Mouse (Mus musculus) layer of hippocampus, adult 8-10 months (tissue): Measurements from ENCODE around the gene Hivep2. TPM values are rescaled to one million over a fixed set of nuclear protein-coding genes. Genes with fewer than 3 reads are reported as not detected.

Experiments
- DNase-seq, 2 experiments: peaks; one replicate each; pipeline ENCODE4 v3.0.0; 2022; ENCODE audit warnings: low spot score in 2 of 2
- total RNA-seq, 4 experiments: library from RNA; stranded (reverse); gene quantifications; 2 replicates each; pipeline ENCODE4 v1.2.4; 2022

The Hivep2 gene
- 100 to 1,000 TPM; 168 to 209 (median 184) TPM for total RNA-seq

DNA sequence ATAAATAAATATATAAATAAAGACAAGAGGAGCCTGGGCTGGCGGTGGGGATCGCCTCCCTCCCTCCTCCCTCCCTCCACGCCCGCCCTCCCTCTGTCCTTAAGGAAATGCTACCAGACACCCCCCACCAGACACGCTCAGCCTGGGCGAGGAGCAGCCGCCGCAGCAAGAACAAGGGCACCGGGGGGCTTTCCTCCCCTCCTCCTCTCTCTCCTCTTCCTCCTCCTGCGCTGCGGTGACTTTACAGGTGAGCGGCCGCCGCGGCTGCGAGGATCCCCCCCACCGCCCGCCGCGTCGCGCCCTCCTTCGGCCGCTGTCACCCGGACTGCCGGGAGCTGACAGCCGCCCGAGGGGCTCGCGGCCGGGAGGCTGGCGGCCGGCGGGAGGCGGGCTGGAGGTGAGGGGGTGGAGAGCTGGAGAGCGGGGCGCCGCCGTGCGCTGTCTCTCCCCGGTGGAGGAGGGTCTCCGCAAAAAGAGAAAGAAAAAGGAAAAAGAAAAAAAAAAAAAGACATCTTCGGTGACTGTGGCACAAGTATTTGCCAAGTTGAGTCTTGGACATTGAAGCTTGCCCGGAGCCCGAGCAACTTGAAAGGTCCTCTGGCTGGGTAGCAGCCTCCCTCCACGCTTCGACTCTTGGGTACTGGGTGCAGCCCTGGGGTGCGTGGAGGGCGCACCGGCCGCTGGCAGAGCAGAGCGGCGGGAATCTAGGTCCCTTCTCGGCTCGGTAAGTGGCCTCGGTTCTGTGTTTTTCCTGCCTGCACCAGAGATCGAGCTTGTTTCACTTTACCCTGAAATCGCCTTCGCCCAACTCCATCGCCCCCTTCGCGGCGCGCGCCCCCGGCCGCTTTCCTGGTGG lies at the start of gene Hivep2:
Gene Hivep2 (plus strand): TSS at position 102 of the 856 bp plus-strand sequence.
- DNase-seq: peak; percentile 37 to 39

DNA sequence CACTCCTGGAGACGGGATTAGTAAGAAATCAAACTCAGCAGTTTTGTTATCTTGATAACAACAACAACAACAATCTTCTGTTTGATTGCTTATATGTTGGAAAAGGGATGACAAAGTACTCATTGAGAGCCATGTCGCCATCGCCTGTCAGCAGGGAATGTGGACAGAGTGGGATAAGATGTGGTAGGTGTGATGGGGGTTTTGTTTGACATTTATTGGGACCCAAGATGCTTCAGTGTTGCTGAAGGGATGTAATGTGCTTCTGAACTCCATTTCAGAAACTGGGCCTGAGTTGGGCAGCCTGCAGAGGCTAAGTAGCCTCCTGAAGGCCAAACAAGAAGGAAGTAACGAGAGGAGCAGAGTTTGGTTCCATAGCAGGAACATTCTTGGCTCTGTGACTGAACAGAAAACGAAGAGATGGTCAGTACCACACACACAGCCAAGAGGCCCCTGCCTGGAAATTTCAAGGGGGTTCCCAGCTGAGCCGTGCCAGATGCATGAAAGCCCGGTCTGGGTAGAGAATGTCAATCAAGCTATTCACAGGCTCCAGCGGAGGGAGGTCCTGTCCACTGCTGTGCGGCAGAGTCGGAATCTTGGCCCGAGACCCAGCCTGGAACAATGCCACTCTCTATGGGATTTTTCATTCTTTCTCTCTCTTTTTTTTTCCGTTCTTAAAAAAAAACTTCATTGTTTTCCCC lies 49.1 kb upstream of the Hivep2 start:
- DNase-seq: peak in 1 of 2 experiments; percentile 35

DNA sequence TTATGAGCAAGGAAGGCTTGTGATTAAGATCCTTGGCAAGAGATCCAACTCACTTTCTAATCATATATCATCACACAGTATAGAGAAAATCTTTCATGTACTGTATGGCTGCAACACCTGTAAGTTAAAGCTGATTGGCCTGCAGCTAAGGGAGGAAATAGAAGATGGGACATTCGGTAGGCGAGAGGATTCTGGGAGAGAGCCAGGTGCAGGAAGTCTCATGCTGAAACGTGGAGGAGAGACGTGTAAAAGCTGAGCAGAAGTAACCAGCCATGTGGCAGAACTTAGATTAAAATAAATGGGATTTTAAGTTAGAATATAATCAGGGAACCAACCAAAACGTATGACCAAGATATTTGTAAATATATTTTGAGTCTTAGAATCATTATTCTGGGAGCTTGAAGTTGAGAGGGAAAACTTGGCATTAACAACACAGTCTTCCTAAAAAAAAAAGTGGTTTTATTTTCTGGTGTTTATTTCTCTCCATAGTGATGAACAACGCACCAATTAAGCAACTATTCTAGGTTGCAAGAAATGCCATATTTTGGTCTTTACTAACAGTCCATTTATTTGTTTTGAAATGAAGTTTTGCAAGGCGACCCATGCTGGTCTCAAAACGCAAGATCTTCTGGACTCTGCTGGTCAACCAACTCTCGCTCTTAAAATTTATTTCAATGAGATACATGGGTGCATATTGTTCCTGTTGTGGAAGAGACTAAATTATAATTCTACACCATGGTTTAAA lies 44.1 kb upstream of the Hivep2 start:
- DNase-seq: no peak

DNA sequence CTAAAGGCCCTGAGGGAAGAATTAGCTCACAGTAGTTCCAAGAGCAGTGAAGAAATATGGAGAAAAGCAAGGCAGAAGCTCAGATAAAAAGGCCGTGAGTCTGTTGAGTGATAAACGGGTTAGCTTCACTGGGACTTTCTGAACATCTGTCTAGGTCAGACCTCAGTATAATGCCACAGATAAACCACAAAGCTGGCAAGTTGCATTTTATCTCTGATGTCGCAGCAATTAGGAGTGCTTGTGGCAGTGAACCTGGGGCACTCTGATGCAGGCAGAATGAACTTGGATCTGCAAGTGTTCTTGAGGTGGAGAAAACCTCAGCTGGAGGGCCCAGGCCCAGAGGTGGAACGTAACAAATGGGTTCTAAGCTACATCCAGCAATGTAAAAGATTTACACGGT lies 36.6 kb upstream of the Hivep2 start:
- no peak for DNase-seq

DNA sequence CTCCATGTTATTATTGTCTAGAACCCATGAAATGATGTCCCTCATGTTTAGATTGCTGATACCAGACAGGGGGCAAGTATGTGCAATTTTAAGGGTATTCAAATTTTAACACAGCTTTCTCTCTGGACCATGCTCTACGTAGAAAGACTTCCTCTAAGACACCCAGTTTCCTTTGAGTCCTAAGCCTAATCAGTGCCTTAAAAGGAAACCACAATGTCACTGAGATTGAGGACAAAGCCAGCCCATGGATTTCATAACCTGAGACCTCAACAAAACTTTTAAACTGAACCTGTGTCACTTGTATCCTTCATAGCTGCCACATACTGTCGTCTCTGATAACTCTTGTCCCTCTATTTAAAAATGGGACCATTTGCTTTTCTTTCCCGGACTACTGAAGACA lies 33.7 kb upstream of the Hivep2 start:
- no peak for DNase-seq

DNA sequence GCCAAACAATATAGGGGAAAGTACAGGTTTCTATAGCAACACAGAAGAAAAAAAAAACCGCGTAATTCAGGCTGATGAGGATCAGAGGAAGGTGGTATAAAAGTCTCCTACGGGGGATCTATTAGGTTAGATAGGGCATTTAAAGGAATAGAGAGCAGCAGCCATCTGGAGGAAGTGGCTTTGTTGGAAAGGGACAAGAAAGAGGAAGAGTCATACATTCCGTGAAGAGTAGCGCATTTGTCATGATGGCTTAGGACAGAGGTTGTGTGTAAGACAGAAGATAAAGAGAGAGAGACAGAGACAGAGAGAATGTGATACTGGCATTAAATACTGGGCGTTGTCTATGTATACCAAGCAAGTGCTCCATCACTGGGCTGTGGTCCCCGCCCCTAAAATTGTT lies 32.6 kb upstream of the Hivep2 start:
- no peak for DNase-seq

DNA sequence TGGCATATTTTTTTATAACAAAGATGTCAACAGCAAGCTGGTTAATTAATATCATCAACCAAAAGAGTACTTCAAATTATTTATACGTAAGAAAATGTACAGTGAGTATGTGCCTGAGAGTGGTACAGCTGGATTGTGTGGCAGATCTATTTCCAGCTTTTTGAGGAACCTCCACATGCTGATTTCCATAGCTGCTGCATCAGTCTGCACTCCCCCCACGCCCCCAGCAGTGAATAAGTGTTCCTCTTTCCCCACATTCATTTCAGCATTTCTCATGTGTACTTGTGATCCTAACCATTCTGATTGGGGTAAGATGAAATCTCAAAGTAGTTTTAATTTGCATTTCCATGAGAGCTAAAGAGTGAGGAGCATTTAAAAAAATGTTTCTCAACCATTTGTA lies 30.2 kb upstream of the Hivep2 start:
- DNase-seq: no peak

DNA sequence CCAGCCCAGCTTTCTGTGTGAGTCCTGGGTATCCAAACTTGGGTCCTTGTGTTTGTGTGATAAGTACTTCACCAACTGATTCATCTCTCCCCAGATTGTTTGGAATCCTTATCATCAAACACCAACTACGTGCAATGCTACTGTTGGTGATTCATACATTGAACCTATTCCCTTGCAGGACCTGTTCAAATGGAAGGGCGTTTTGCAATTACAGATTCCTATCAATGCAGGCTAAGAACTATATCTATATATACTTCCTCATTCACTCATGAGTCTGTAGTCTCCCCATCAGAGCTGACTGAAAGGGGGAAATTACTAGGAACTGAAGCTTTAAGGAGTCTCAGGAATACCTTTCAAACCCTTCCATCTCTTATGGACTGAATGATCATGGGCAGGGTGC lies 24.5 kb upstream of the Hivep2 start:
- no peak for DNase-seq

DNA sequence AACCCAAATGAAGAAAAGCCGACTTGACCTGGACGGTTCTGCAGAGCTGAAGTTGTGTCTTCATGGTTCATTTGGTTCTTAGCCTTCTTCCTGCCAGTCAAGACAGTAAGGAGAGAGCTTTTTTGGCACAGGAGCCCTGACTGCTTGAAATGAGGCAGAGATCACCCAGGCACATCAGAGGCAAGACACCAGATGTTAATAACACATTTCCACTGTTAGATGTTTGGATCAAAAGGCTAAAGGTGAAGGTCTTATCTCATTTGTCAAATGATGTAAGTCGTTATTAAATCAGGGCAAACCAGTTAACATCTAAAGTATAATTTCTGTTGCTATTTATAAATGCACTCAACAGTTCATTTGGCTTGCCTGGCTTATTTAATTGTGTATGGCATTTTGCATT lies 22.2 kb upstream of the Hivep2 start:
- DNase-seq: no peak

DNA sequence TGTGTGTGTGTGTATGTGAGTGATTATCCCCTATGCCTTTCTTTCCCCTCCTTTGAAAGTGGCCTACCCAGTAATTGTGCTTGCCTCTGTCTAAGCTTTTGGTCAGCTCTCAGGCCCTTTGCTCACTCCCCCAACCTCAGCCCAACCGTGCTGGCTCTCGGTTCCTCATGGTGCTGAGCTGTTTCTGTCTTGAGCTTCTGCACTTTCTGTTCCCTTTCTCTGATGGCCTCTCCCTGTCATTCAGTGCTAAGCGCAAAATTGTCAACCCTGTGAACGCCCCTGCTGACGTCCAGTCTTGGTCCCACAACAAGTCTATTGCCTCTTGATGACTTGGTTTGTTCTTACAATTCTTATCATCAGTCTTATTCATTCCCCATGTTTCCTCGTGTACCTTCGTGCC lies 19.4 kb upstream of the Hivep2 start:
- DNase-seq: no peak

DNA sequence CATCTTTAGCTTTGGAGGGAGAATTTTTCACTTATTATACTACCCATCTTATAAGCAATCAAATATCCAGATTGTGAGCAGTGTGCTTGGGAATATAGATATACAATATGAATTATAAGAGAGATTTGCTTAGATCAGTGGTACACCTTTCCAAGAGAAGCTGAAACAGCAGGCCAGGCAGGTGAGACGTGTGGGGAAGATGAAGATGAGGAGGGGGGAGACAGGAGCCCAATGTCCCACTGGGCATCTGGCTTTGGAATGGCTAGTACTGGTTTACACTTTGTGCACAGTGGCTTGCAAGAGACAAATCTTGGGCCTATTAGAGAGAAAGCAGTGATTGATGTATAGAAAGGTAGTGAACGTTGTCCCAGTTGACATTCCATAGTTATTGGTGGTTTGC lies 2.9 kb upstream of the Hivep2 start:
- DNase-seq: no peak

DNA sequence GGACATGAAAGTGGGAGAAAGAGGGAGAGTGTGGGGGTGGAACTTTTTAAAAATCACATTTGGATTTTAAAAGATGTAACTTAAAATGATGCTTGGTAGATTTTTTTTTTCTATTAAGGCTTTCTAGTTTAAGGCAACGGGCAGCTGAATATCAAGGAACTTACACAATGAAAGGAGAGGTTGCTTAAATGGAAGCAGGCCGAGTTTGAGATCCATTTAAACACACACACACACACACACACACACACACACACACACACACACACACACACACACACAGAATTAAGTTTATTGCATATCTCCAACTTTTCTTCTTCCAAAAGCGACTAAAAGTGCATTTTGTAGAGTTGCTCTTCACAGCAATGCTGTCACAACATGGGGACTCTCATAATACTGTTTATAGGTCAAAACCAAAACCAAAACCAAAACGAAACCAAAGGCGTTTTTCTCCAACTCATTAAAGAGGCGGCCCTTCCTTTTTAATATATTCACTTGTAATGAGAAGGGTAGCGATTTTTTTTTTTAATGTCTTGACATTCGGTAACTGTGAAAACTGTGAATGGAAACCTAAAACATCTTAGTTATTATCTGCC lies 1.9 kb upstream of the Hivep2 start:
- no peak for DNase-seq

DNA sequence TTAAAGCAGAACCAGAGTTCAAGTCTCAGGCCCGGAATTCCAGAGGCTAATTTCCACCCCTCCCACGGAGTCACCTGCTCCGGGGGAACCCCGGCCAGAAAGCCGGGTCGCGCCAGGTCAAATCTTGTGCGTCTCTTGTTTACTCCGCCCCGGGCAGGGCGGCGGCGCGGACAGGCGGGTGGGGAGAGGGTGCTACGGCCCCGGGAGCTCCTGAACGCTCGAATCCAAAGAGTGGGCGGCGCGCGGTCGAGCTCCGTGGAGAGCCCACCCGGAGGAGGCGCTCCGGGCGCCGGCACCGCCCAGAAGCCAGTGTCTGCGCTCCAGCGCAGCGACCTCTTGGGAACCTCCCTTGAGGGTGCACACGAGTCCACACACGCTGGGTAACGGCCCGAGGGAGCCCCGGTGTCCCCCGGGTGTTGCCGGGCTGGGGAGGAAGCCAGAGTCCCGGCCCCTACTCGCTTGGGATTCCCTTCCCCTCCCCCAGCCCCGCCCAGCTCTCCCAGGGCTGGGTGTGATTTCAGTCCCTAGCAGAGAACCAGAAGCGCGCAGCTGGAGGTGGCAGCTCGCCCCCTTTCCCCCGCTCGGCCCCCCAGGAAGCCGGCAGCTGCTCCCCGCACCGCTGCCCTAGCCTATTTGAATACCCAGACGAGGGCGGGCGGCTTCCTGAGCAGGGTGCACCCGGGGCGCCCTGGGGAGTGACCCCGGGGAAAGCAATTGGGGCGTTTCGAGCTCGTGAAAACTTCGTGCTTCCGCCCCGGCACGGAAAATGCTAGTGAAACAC lies 1.2 kb upstream of the Hivep2 start:
- peak; percentile 61 to 72 for DNase-seq

DNA sequence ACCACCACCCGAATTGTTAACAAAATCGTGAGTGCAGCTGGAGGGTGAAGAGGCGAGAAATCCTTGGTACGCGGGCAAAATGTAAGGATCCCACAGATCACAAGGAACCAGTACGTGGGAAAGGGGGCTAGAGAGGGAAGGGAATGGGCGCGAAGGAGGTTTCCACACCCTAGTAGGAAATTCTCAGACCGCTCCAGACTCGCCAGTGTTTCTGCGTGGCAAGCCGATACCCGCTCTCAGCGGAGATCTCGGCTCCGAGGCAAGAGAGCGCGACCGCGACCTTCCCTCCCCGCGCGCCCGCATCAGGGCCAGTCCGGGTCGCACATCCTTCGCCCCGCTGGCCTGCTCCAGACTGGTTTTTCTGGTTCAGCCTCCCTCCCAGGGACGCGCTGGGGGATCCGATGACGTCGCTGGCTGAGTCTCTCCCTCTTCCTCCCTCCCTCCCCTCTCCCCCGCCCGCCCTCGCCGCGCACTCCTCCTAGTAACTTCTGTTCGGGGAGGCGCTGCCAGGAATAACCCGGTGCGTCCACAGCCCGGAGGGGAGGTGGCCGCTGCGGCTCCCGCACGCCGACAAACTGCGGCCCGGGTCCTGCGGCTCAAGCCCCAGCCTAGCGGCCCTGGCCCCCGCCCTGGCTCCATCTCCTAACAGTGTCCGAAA lies 430 bp upstream of the Hivep2 start:
- DNase-seq: peak; percentile 78 to 82

DNA sequence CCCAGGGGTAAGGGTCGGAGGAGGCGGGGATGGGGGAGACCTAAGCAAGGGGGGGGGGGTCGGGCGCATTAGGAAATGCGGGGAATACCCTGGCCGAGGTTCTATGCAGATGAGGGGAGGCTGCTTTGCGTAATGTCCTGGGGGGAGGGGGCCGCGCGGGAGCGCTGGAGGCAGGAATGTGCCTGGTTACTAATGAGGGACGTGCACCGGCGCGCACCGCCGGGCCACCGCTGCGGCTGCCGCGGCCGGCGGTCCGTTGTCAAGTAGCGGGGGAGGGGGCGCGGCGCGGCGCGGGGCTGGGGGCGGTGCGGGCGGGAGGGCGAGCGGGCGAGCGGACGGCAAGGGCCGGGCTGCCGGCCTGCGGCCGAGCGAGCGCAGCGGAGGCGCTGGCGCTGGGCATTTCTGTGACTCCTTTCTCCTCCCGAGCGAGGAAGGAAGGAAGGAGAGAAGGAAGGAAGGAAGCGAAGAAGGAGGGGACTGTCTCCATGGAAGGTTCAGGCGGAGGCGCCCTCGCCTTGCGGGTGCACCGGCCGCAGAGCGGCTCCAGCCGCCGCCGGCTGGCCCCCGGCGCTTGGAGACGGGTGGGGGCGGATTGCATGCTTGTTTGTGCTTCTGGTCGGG lies 1.1 kb downstream of the Hivep2 start:
- DNase-seq: peak; percentile 46 to 62

DNA sequence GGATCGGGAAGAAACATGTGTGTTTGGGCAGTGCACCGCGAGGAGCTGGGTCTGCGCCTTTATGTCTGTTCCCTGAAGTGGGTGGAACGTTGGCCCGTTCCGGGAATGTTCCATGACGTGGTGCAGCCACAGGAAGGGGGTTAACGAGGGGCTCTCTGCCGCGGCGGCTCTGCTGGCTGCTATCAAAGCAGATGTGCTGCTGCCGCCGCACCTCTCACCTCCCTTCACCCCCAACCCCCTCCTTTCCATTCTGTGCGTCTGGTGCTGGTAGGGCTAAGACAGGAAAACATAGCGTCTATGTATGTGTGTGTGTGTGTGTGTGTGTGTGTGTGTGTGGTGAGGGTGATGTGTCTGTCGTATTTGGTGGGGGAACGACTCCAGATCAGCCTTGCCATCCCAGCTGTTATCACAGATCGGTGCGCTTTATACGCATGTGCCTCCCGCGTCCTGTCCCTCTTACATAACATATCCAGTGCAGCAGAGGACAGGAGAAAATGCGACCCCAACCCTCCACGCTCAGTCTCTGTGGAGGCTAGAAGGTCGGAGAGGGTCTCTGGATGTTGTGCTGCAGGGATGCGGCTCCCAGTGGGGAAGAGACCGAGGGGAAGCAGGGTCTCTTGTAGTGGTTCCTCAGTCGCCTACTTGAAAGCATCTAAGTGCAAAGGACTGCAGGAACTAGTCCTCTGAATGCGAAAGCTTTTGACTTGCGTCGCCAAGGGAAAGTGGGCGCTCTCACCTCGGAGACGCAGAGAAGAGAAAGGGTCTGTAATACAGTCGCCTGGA lies 1.8 kb downstream of the Hivep2 start:
- peak; percentile 82 to 83 for DNase-seq

DNA sequence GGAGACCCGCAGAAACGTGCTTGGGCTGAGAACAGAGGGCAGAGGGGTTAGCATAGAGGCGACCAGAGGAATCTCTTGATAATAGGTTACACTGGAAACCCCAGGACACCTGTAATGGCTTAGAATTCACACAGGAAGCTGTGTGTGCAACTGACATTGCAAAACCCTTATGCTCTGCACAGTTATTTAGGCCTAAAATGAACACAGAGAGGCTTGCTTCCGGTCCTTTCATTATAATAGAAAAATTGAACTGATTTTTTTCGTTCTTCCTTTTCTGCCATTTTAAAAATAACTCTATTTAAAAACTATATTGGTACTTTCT lies 2.3 kb downstream of the Hivep2 start:
- no peak for DNase-seq

DNA sequence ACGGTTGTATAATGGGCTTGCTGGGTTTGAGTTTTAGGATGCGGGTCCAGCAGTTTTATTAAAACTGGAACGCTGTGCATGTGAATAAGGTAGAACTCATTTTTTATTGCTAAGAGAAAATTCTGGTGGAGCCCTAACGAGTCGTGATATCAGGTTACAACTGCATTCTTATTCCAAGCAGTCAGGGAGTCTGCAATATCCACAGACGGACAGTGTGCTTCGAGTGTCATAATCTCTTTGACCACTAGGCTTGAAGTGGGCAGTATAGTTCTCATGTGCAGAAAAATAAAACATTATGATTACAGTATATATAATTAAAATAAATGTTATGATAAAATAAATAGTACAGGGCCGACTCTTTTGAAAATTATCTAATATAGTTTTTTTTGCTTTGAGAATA lies 3.1 kb downstream of the Hivep2 start:
- DNase-seq: no peak

DNA sequence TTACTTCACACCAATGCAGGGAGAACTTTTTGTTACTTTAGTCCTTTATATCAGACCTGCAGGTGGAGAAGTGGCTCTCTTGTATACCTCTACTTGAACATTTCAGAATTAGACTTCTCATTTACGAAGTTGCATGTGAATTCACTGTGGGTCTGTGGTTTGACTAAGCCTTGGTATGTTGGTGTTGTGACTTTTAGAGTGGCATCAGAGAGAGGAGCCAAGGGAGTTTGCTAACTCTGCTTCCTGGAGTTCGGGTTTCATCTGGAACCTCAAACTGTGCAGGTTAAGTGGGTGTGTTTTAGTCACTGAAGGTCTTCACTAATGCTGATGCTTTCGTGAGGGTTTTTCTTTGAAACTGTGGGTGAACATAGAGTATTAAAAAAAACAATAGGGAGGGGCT lies 4.4 kb downstream of the Hivep2 start:
- DNase-seq: no peak
